Mouse (Mus musculus) MEL (cell line): ENCODE data around the gene Cyp17a1. TPM values are rescaled to one million over a fixed set of nuclear protein-coding genes. Genes with fewer than 3 reads are reported as not detected.

Experiments used
- DNase-seq: peaks from one replicate; pipeline ENCODE4 v3.0.0; 2011; ENCODE audit warnings: low read depth, low spot score
- H3K27ac ChIP-seq: 2 replicates; pipeline ENCODE4 v1.5.1; 2012; ENCODE audit warnings: low read depth, mild to moderate bottlenecking, control low read depth, low read length, moderate library complexity; ENCODE audit not compliant: control insufficient read depth
- H3K27me3 ChIP-seq, 2 experiments: fragments of 150-350 bp in 1 of 2; sonication (generic) in 1 of 2; 2 replicates each; pipeline ENCODE4 v1.6.1; 2012; ENCODE audit warnings: low read length in 2 of 2, mild to moderate bottlenecking in 2 of 2, improper control_type of control experiment in 1 of 2, moderate library complexity in 1 of 2; ENCODE audit not compliant: insufficient read depth in 2 of 2, control insufficient read depth in 1 of 2
- H3K36me3 ChIP-seq, 2 experiments: 2 replicates each; pipeline ENCODE4 v1.6.1; 2012 to 2014; ENCODE audit warnings: low read length in 2 of 2, improper control_type of control experiment in 1 of 2, inconsistent platforms in 1 of 2, mild to moderate bottlenecking in 1 of 2; ENCODE audit not compliant: insufficient read depth in 2 of 2, control insufficient read depth in 1 of 2
- H3K4me1 ChIP-seq, 2 experiments: fragments of 150-350 bp in 1 of 2; sonication (generic) in 1 of 2; 2 replicates each; pipeline ENCODE4 v1.6.1; 2012; ENCODE audit warnings: low read length in 2 of 2, improper control_type of control experiment in 1 of 2, mild to moderate bottlenecking in 1 of 2; ENCODE audit not compliant: insufficient read depth in 2 of 2, control insufficient read depth in 1 of 2
- H3K4me3 ChIP-seq, 2 experiments: fragments of 150-350 bp in 1 of 2; sonication (generic) in 1 of 2; 2 replicates each; pipeline ENCODE4 v1.5.1; 2012; ENCODE audit warnings: low read depth in 2 of 2, low read length in 2 of 2, mild to moderate bottlenecking in 2 of 2, moderate library complexity in 2 of 2, control low read depth in 1 of 2, improper control_type of control experiment in 1 of 2; ENCODE audit not compliant: control insufficient read depth in 1 of 2, insufficient read depth in 1 of 2
- H3K79me2 ChIP-seq: 2 replicates; pipeline ENCODE4 v1.6.1; 2012; ENCODE audit warnings: mild to moderate bottlenecking, low read length, moderate library complexity; ENCODE audit not compliant: control insufficient read depth, poor library complexity, insufficient read depth
- H3K9ac ChIP-seq: 2 replicates; pipeline ENCODE4 v1.6.1; 2012; ENCODE audit warnings: low read depth, mild to moderate bottlenecking, control low read depth, low read length, moderate library complexity; ENCODE audit not compliant: control insufficient read depth, poor library complexity, severe bottlenecking
- H3K9me3 ChIP-seq: fragments of 150-350 bp; sonication (generic); replicated peaks from 2 replicates; pipeline ENCODE4 v1.6.1; 2012; ENCODE audit warnings: mild to moderate bottlenecking, low read length, improper control_type of control experiment, moderate library complexity; ENCODE audit not compliant: insufficient read depth
- CHD1 ChIP-seq: IDR thresholded peaks from 2 replicates; pipeline ENCODE4 v1.6.1; 2012; ENCODE audit warnings: low read depth, mild to moderate bottlenecking, inconsistent platforms, low read length, improper control_type of control experiment
- CTCF ChIP-seq, 3 experiments: IDR thresholded peaks in 2 of 3; conservative IDR thresholded peaks in 1 of 3; 2 replicates each; pipeline ENCODE4 v1.5.1; 2011 to 2012; ENCODE audit warnings: low read length in 3 of 3, low read depth in 2 of 3, mild to moderate bottlenecking in 2 of 3, improper control_type of control experiment in 1 of 3, inconsistent platforms in 1 of 3, mixed read lengths in 1 of 3, moderate library complexity in 1 of 3; ENCODE audit not compliant: control insufficient read depth in 1 of 3, insufficient read depth in 1 of 3, poor library complexity in 1 of 3, severe bottlenecking in 1 of 3
- E2F4 ChIP-seq: IDR thresholded peaks from 2 replicates; pipeline ENCODE4 v1.6.1; 2011; ENCODE audit warnings: low read depth, low read length, improper control_type of control experiment, borderline replicate concordance
- ELF1 ChIP-seq: IDR thresholded peaks from 2 replicates; pipeline ENCODE4 v1.6.1; 2014; ENCODE audit warnings: low read depth, mild to moderate bottlenecking, inconsistent platforms, low read length, improper control_type of control experiment, moderate library complexity
- ETS1 ChIP-seq: IDR thresholded peaks from 2 replicates; pipeline ENCODE4 v1.6.1; 2012; ENCODE audit warnings: low read depth, mild to moderate bottlenecking, inconsistent platforms, low read length, improper control_type of control experiment, moderate library complexity
- GABPA ChIP-seq: IDR thresholded peaks from 2 replicates; pipeline ENCODE4 v1.6.1; 2012; ENCODE audit warnings: low read depth, mild to moderate bottlenecking, inconsistent platforms, low read length, improper control_type of control experiment, moderate library complexity
- GATA1 ChIP-seq: IDR thresholded peaks from 2 replicates; pipeline ENCODE4 v1.6.1; 2011; ENCODE audit warnings: low read depth, low read length, improper control_type of control experiment
- JUND ChIP-seq: IDR thresholded peaks from 2 replicates; pipeline ENCODE4 v1.6.1; 2011; ENCODE audit warnings: low read depth, mild to moderate bottlenecking, improper control_type of control experiment, low read length
- KAT2A ChIP-seq: conservative IDR thresholded peaks from 2 replicates; pipeline ENCODE4 v1.6.1; 2012; ENCODE audit warnings: low read depth, low read length, improper control_type of control experiment, inconsistent platforms
- MAFK ChIP-seq: IDR thresholded peaks from 2 replicates; pipeline ENCODE4 v1.6.1; 2011; ENCODE audit warnings: low read depth, mild to moderate bottlenecking, low read length, improper control_type of control experiment, borderline replicate concordance
- MAX ChIP-seq: IDR thresholded peaks from 2 replicates; pipeline ENCODE4 v1.6.1; 2011; ENCODE audit warnings: low read length, improper control_type of control experiment
- MAZ ChIP-seq: IDR thresholded peaks from 2 replicates; pipeline ENCODE4 v1.6.1; 2012; ENCODE audit warnings: low read depth, mild to moderate bottlenecking, inconsistent platforms, low read length, improper control_type of control experiment
- MEF2A ChIP-seq: IDR thresholded peaks from 2 replicates; pipeline ENCODE4 v1.6.1; 2014; ENCODE audit warnings: low read depth, mild to moderate bottlenecking, inconsistent platforms, low read length, improper control_type of control experiment; ENCODE audit not compliant: poor library complexity, insufficient replicate concordance, severe bottlenecking; ENCODE audit errors: extremely low read depth
- MXI1 ChIP-seq: IDR thresholded peaks from 2 replicates; pipeline ENCODE4 v1.6.1; 2011; ENCODE audit warnings: mild to moderate bottlenecking, low read depth, low read length, improper control_type of control experiment
- MYB ChIP-seq: IDR thresholded peaks from 2 replicates; pipeline ENCODE4 v1.6.1; 2011; ENCODE audit warnings: mild to moderate bottlenecking, low read depth, low read length, improper control_type of control experiment
- MYC ChIP-seq: IDR thresholded peaks from 2 replicates; pipeline ENCODE4 v1.6.1; 2011; ENCODE audit warnings: low read depth, mild to moderate bottlenecking, low read length, improper control_type of control experiment, moderate library complexity
- POLR2AphosphoS2 ChIP-seq: IDR thresholded peaks from 2 replicates; pipeline ENCODE4 v1.6.1; 2011; ENCODE audit warnings: low read length, improper control_type of control experiment
- POLR2AphosphoS5 ChIP-seq: IDR thresholded peaks from 2 replicates; pipeline ENCODE4 v1.6.1; 2012; ENCODE audit warnings: low read depth, borderline replicate concordance, mild to moderate bottlenecking, inconsistent platforms, low read length, moderate library complexity, mixed read lengths
- RAD21 ChIP-seq: IDR thresholded peaks from 2 replicates; pipeline ENCODE4 v1.6.1; 2011; ENCODE audit warnings: mild to moderate bottlenecking, low read depth, low read length, improper control_type of control experiment
- RCOR1 ChIP-seq: IDR thresholded peaks from 2 replicates; pipeline ENCODE4 v1.6.1; 2012; ENCODE audit warnings: low read depth, mild to moderate bottlenecking, inconsistent platforms, low read length, improper control_type of control experiment
- SMC3 ChIP-seq: IDR thresholded peaks from 2 replicates; pipeline ENCODE4 v1.6.1; 2011; ENCODE audit warnings: low read depth, low read length, improper control_type of control experiment
- TAL1 ChIP-seq: IDR thresholded peaks from 2 replicates; pipeline ENCODE4 v1.6.1; 2012; ENCODE audit warnings: mild to moderate bottlenecking, inconsistent platforms, low read length, moderate library complexity, mixed read lengths
- USF1 ChIP-seq: IDR thresholded peaks from 2 replicates; pipeline ENCODE4 v1.6.1; 2014; ENCODE audit warnings: low read depth, mild to moderate bottlenecking, inconsistent platforms, low read length, improper control_type of control experiment, moderate library complexity
- ZC3H11A ChIP-seq: IDR thresholded peaks from 2 replicates; pipeline ENCODE4 v1.6.1; 2012; ENCODE audit warnings: low read depth, mild to moderate bottlenecking, inconsistent platforms, low read length, improper control_type of control experiment
- ZMIZ1 ChIP-seq: IDR thresholded peaks from 2 replicates; pipeline ENCODE4 v1.6.1; 2012; ENCODE audit warnings: low read depth, mild to moderate bottlenecking, inconsistent platforms, low read length, improper control_type of control experiment, moderate library complexity
- polyA plus RNA-seq, 2 experiments: library from polyadenylated mRNA; stranded (reverse) in 1 of 2; unstranded in 1 of 2; fragments of >175 nt in 1 of 2; fragments of >200 nt in 1 of 2; gene quantifications; 2 replicates each; pipeline versions ENCODE4 v1.2.1 to v1.2.4; 2012; ENCODE audit warnings: low replicate concordance in 2 of 2, low read depth in 1 of 2; ENCODE audit not compliant: insufficient read length in 2 of 2, insufficient read depth in 1 of 2, missing spikeins in 1 of 2
- total RNA-seq: library from RNA; depleted of rRNA; stranded (reverse); fragments of 300-350 nt; gene quantifications from 2 replicates; pipeline ENCODE4 v1.2.3, GENCODE M21; 2012

Gene Cyp17a1
- total and polyA plus RNA-seq, 3 experiments = not detected

GRCm38 (mm10) chr19:46646041-46646481, 26.9 kb downstream of the Cyp17a1 start:
- Histone ChIP-seq H3K4me3 (no peak overlapping the region), H3K36me3 (peaks cover 0 to 5% of the 10 kb centered on the region in 2 experiments; a peak in 2 of 4 replicates), H3K9ac (no peak overlapping the region), H3K9me3 (no peaks in the 10 kb centered on the region), H3K79me2 (no peaks in the 10 kb centered on the region)
- DNase-seq = no peak
- TF ChIP-seq MAZ (no peak), MAX (no peak), ZMIZ1 (no peak), TAL1 (no peak), KAT2A (no peak), MEF2A (no peak), GABPA (no peak), MXI1 (no peak), CHD1 (no peak), ELF1 (no peak), MAFK (no peak), RCOR1 (no peak), MYB (no peak), POLR2AphosphoS2 (no peak), ZC3H11A (no peak), GATA1 (no peak)
- TF ChIP-seq, all 39 proteins: peak for 0
- Histone ChIP-seq H3K4me1 (no peaks in the 10 kb centered on the region), H3K27ac (no peak overlapping the region), H3K27me3 (no peaks in the 10 kb centered on the region)

- no peak overlapping the region for H3K27ac ChIP-seq
- no peaks in the 10 kb centered on the region for H3K4me1 ChIP-seq
- no peak for DNase-seq
- no peaks in the 10 kb centered on the region for H3K9me3 ChIP-seq
- no peaks in the 10 kb centered on the region for H3K79me2 ChIP-seq
- peaks cover 0 to 4% of the 10 kb centered on the region in 2 experiments; a peak in 2 of 4 replicates for H3K36me3 ChIP-seq
- H3K4me3 ChIP-seq = no peak overlapping the region
- H3K27me3 ChIP-seq = no peaks in the 10 kb centered on the region
- no peak overlapping the region for H3K9ac ChIP-seq
- TF ChIP-seq MAZ (no peak), GABPA (no peak), JUND (no peak), ZC3H11A (no peak), SMC3 (no peak), ELF1 (no peak), USF1 (no peak), CTCF (IDR thresholded peaks at IDR 0.05 in 2 of 3, conservative IDR thresholded peaks at IDR 0.05 in 1 of 3; ENCODE audit: control insufficient read depth in 1 of 3, insufficient read depth in 1 of 3, low read depth in 2 of 3, low read length in 3 of 3, poor library complexity in 1 of 3, severe bottlenecking in 1 of 3) (no peak), POLR2AphosphoS5 (no peak), GATA1 (no peak), ETS1 (no peak), E2F4 (no peak), RAD21 (no peak), MYC (no peak), POLR2AphosphoS2 (no peak)
These were observed 28.0 kb downstream of the Cyp17a1 start for GRCm38 (mm10) chr19:46644793-46645602.
